13 mouse cellular contexts compared by ENCODE assay signal in genomic region chr2:125428811-125429438, GRCm38 (mm10).
DNase-seq lines count a peak whose midpoint lies in the region; ATAC-seq lines count a peak whose summit lies in the region.
"Had no signal": no experiment of that assay in that cellular context is flagged by ENCODE, and none has a peak within 500 bp of the region (broad histone marks: within the 10 kb centered on the region; RNA-seq: fewer than 3 reads in every experiment).

No protein-coding gene starts in this region.

- ATAC-seq in embryonic facial prominence, embryonic 15.5 days (ENCODE audit: insufficient number of reproducible peaks, low FRiP score, low TSS enrichment, low read depth) = peak; percentile 51; the same call in 1 of the 2 replicates
- no peak for ATAC-seq in hindbrain, embryonic 16.5 days
- ATAC-seq: forebrain, embryonic 13.5 days had no signal

- no peaks in the 10 kb centered on the region for H3K36me3 ChIP-seq in embryonic facial prominence, embryonic 15.5 days
- 0 out of 2 replicates have a peak, but pooled peaks cover 2% of the 10 kb centered on the region for H3K36me3 ChIP-seq in limb, embryonic 10.5 days
- no peaks in the 10 kb centered on the region for H3K36me3 ChIP-seq in hindbrain, embryonic 16.5 days (ENCODE audit: control insufficient read depth, insufficient read depth, low read length)

- H3K4me1 ChIP-seq in embryonic facial prominence, embryonic 15.5 days = peaks cover 9% of the 10 kb centered on the region
- H3K4me1 ChIP-seq in limb, embryonic 10.5 days = peaks cover 50% of the 10 kb centered on the region
- no peaks in the 10 kb centered on the region for H3K4me1 ChIP-seq in hindbrain, embryonic 16.5 days (ENCODE audit: control insufficient read depth, insufficient read depth, low read depth, low read length)
- H3K4me1 ChIP-seq: forebrain, embryonic 13.5 days had no signal

- H3K9ac ChIP-seq in embryonic facial prominence, embryonic 15.5 days = no peak overlapping the region
- H3K9ac ChIP-seq in hindbrain, embryonic 16.5 days (ENCODE audit: low read depth, low read length) = no peak overlapping the region
- H3K9ac ChIP-seq: forebrain, embryonic 13.5 days; hindbrain, embryonic 14.5 days had no signal

- H3K27me3 ChIP-seq in embryonic facial prominence, embryonic 15.5 days = no peaks in the 10 kb centered on the region
- H3K27me3 ChIP-seq in limb, embryonic 10.5 days (ENCODE audit: low read depth, poor library complexity, severe bottlenecking) = peaks cover 5% of the 10 kb centered on the region
- H3K27me3 ChIP-seq in hindbrain, embryonic 16.5 days (replicated peaks; ENCODE audit: control insufficient read depth, insufficient read depth, low read length) = no peaks in the 10 kb centered on the region
- H3K27me3 ChIP-seq: forebrain, embryonic 13.5 days had no signal

- DNase-seq in heart, adult 9 months (ENCODE audit: low spot score in 2 of 2) = peak; percentile 50 to 51
- DNase-seq in heart, adult 8-10 months (ENCODE audit: low spot score) = no peak
- DNase-seq in brain, adult 2 months (ENCODE audit: low read depth, low spot score) = peak; percentile 26
- no peak for DNase-seq in limb, embryonic 10.5 days (ENCODE audit: low spot score)
- no peak for DNase-seq in layer of hippocampus, adult 9-10 months (ENCODE audit: low spot score)
- DNase-seq: adrenal gland, postnatal 36 days; right cerebral cortex, postnatal 14 days; thymus, postnatal 14 days had no signal

- no peak overlapping the region for H3K4me3 ChIP-seq in embryonic facial prominence, embryonic 15.5 days (replicated peaks)
- no peak overlapping the region for H3K4me3 ChIP-seq in limb, embryonic 10.5 days
- no peak overlapping the region for H3K4me3 ChIP-seq in hindbrain, embryonic 16.5 days (ENCODE audit: low read length)
- H3K4me3 ChIP-seq: forebrain, embryonic 13.5 days had no signal

- 41% methylated on average over 10 of the region's 10 CpGs for WGBS in embryonic facial prominence, embryonic 15.5 days
- WGBS in limb, embryonic 10.5 days = 68% methylated on average over 10 of the region's 10 CpGs
- 76% methylated on average over 10 of the region's 10 CpGs for WGBS in hindbrain, embryonic 16.5 days

- no peaks in the 10 kb centered on the region for H3K9me3 ChIP-seq in embryonic facial prominence, embryonic 15.5 days (replicated peaks)
- H3K9me3 ChIP-seq in limb, embryonic 10.5 days (replicated peaks) = no peaks in the 10 kb centered on the region
- no peaks in the 10 kb centered on the region; the same call in none of the 2 replicates for H3K9me3 ChIP-seq in hindbrain, embryonic 16.5 days (ENCODE audit: control insufficient read depth, low read length)
- H3K9me3 ChIP-seq: forebrain, embryonic 13.5 days had no signal

- H3K4me2 ChIP-seq in embryonic facial prominence, embryonic 15.5 days (replicated peaks) = no peak overlapping the region
- H3K4me2 ChIP-seq in hindbrain, embryonic 16.5 days (ENCODE audit: low read length) = no peak overlapping the region
- H3K4me2 ChIP-seq: forebrain, embryonic 13.5 days; hindbrain, embryonic 14.5 days had no signal

- no peak overlapping the region for H3K27ac ChIP-seq in embryonic facial prominence, embryonic 15.5 days (replicated peaks)
- H3K27ac ChIP-seq in limb, embryonic 10.5 days = peak overlapping the region; percentile 53
- H3K27ac ChIP-seq in hindbrain, embryonic 16.5 days (ENCODE audit: low read depth, low read length) = no peak overlapping the region
- H3K27ac ChIP-seq: forebrain, embryonic 13.5 days; hindbrain, embryonic 14.5 days; macrophage had no signal

Comparison
In these comparisons a context has a peak if more than half of its experiments do, and no peak if none do; other contexts are left out.
1. DNase-seq: peak in heart, adult 9 months (2 of 2) and brain, adult 2 months (single experiment); none in heart, adult 8-10 months (single experiment), limb, embryonic 10.5 days (single experiment) and layer of hippocampus, adult 9-10 months (single experiment).